Mouse (Mus musculus) monocyte, adult 5-6 weeks (primary cell): Measurements from ENCODE around the gene Fgf15. TPM values are rescaled to one million over a fixed set of nuclear protein-coding genes. Genes with fewer than 3 reads are reported as not detected.

Experiments used
- ATAC-seq: fragments of 153-309, 156-312 bp; replicated peaks from 2 replicates; pipeline ENCODE4 v1.8.0; 2017; ENCODE audit warnings: mild to moderate bottlenecking; ENCODE audit not compliant: low TSS enrichment, insufficient number of reproducible peaks, severe bottlenecking, poor library complexity, low FRiP score
- total RNA-seq: library from RNA; stranded (forward); fragments of 200-1000, 200-491, 200-594 nt; gene quantifications from 3 replicates; pipeline ENCODE4 v1.2.3, GENCODE M21; 2017

The Fgf15 gene
- total RNA-seq, 1 experiment from 2014 or later: not detected

GRCm38 (mm10) chr7:144941242-144941831, 45.0 kb downstream of the Fgf15 start:
- ATAC-seq: 0 out of 2 replicates have a peak, but pooled peaks have one; percentile 10

DNA sequence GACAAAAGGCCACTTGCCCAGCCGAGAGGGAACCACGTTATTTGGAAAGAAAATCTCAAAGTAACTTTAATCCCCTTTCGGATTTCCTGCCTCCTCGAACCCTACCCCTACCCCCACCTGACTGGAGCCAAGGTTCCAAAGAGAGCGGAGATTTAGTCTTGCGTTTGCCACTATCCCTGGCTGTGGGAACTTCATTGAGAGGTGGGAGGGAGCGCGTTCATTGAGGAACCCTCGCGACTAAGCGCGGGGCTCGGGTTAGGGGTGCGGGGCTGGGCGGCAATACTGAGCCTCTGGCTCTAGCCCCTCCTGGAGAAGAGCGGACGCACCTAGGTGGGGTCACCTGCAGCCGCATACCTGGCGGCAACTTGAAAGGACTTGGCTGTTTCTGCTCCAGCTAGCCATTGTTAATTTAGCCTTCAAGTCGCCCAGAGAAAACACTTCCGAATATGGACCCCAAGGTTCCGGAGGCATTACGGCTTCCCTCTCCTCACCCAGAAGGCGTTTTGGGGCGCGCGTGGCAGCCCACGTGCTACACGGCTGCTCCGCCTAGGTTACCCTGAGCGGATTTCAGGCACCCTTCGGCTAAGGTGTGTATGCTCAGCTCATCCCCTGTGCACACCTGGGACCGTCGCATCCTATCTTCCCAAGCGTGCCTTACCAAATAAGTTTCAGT, 45.9 kb downstream of the Fgf15 start:
- ATAC-seq: no peak

GRCm38 (mm10) chr7:144942744-144943135, 46.4 kb downstream of the Fgf15 start:
- no peak for ATAC-seq

GRCm38 (mm10) chr7:144943254-144943653, 46.9 kb downstream of the Fgf15 start:
- ATAC-seq: no peak

Other genes with a start within 250 kb of the Fgf15 start
- gene Ano1, start 144.6 kb upstream of the Fgf15 start, total RNA-seq: 0.38 TPM in 1 of 3 replicates, not detected in the others
- 2.0 TPM in 1 of 3 replicates, not detected in the others for gene Fgf3, start 58.4 kb upstream of the Fgf15 start, total RNA-seq
- gene Fgf4, start 49.2 kb upstream of the Fgf15 start, total RNA-seq: not detected in 3 replicates
- 31.6 to 57.8 TPM (median 50.1 TPM) in 3 replicates for gene LTO1, start 18.6 kb downstream of the Fgf15 start, total RNA-seq
- gene Ccnd1, start 43.4 kb downstream of the Fgf15 start, total RNA-seq: 1.1 to 5.5 TPM (median 1.7 TPM) in 3 replicates